Mouse (Mus musculus) forebrain, embryonic 11.5 days (tissue): ENCODE measurements at regions not wholly inside any gene's neighbourhood (a gene's known extent, or its start where the extent isn't known, plus 50 kb on each side); places are given as distances from the start of the nearest gene placed in this dataset.

ENCODE experiments used
- ATAC-seq: fragments of 200-750 bp; cut with Nextera tagmentation; replicated peaks from 2 replicates; pipeline ENCODE4 v1.8.0; 2017; ENCODE audit warnings: moderate TSS enrichment; ENCODE audit not compliant: low FRiP score
- DNase-seq: peaks from one replicate; pipeline ENCODE4 v3.0.0-alpha.2; 2017; ENCODE audit warnings: low spot score
- H3K27ac ChIP-seq: fragments of 300-500 bp; sonication (generic); 2 replicates; pipeline ENCODE4 v1.5.1; 2014; ENCODE audit warnings: low read depth, low read length
- H3K27me3 ChIP-seq: fragments of 300-500 bp; sonication (generic); 2 replicates; pipeline ENCODE4 v1.6.1; 2014; ENCODE audit warnings: mild to moderate bottlenecking, low read length, mixed read lengths; ENCODE audit not compliant: control insufficient read depth, insufficient read depth
- H3K36me3 ChIP-seq: fragments of 300-500 bp; sonication (generic); 2 replicates; pipeline ENCODE4 v1.6.1; 2014; ENCODE audit warnings: mild to moderate bottlenecking, low read length, moderate library complexity, mixed read lengths; ENCODE audit not compliant: control insufficient read depth, insufficient read depth
- H3K4me1 ChIP-seq: fragments of 300-500 bp; sonication (generic); replicated peaks from 2 replicates; pipeline ENCODE4 v1.6.1; 2014; ENCODE audit warnings: low read length, mixed read lengths; ENCODE audit not compliant: control insufficient read depth, insufficient read depth
- H3K4me2 ChIP-seq: fragments of 300-500 bp; sonication (generic); 2 replicates; pipeline ENCODE4 v1.6.1; 2014; ENCODE audit warnings: low read depth, mild to moderate bottlenecking, low read length, moderate library complexity, mixed read lengths; ENCODE audit not compliant: severe bottlenecking
- H3K4me3 ChIP-seq: fragments of 300-500 bp; sonication (generic); 2 replicates; pipeline ENCODE4 v1.5.1; 2014; ENCODE audit warnings: low read depth, low read length
- H3K9ac ChIP-seq: fragments of 300-500 bp; sonication (generic); 2 replicates; pipeline ENCODE4 v1.6.1; 2014; ENCODE audit warnings: low read length
- H3K9me3 ChIP-seq: fragments of 300-500 bp; sonication (generic); 2 replicates; pipeline ENCODE4 v1.6.1; 2016; ENCODE audit warnings: low read length, mixed read lengths; ENCODE audit not compliant: control insufficient read depth
- WGBS: fragments of 180-500 bp; shearing (Covaris S2); extraction: QIAGEN DNeasy Blood & Tissue Kit; methylation state at CpG from one replicate; pipeline ENCODE4 v1.1.7; 2014; 5-methylcytosine and 5-hydroxymethylcytosine counted together

DNA sequence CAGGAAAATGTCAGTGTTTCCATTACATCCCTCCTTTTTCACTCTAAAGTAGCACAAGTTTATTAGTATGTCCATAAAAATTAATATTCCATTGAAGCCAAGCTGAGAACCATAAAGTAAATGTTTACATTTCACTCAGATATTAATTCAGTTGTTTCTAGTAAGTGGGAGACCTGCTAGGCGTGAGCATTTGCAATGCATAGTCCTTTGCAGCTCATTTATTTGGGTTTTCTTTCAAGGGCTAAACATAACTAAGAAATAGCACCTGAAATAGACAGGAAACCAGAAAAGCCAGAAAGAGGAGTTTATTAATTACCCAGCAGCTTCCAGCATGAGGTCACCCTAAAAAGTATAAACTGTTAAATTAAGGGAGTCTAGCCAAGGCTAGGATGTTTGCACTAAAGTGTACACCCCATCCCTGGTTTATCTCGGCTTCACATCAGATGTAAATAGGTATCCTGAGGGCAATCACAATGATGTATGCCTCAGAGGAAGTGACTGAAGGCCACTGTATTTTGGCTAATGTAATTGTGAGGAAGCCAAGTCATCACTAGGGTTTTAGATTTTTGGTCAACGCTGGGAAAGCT lies 88.8 kb upstream of the Slc5a12 start:
- no peaks in the 10 kb centered on the region for H3K36me3 ChIP-seq
- ATAC-seq (no peak), DNase-seq (no peak)
- no peak overlapping the region for H3K4me2 ChIP-seq
- no peak overlapping the region for H3K27ac ChIP-seq
- H3K4me1 ChIP-seq: no peaks in the 10 kb centered on the region
- H3K9me3 ChIP-seq: no peaks in the 10 kb centered on the region
- no peak overlapping the region for H3K9ac ChIP-seq
- 93% methylated on average over 3 of the region's 3 CpGs for WGBS
- H3K27me3 ChIP-seq: no peaks in the 10 kb centered on the region
- H3K4me3 ChIP-seq: no peak overlapping the region

DNA sequence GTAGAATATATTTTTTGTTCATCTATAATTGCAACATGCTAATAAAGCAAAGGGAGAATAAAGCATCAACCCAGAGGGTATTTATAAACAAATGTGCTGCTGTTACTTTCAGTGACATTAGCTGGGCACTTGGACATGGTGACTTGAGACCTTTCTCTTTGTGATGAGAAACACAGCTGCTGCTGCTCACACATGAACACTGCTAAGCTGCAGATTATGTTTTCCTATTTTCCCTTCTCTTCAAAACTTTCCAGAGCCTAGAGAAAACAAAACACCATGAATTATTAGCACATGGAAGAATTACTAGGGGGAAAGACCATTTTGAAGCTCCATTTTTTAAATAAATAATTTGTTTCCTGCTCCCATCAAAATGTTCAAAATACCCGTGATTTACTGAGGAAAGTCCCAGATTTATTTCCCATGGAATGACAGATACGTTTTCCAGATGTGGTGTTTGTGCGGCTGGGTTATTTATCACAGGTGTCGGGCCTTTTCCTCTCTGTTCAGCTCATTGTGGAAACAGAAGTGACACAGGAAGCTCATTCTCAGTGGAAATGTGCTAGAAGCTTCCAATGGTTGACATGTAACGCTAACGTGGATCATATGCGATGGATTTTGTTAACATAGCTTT lies 73.8 kb upstream of the Slc5a12 start:
- Histone ChIP-seq H3K27ac (no peak overlapping the region), H3K4me2 (no peak overlapping the region), H3K27me3 (no peaks in the 10 kb centered on the region), H3K36me3 (no peaks in the 10 kb centered on the region), H3K9ac (no peak overlapping the region), H3K4me1 (no peaks in the 10 kb centered on the region), H3K9me3 (no peaks in the 10 kb centered on the region), H3K4me3 (no peak overlapping the region)
- ATAC-seq (no peak), DNase-seq (no peak)
- WGBS: 85% methylated on average over 7 of the region's 7 CpGs

DNA sequence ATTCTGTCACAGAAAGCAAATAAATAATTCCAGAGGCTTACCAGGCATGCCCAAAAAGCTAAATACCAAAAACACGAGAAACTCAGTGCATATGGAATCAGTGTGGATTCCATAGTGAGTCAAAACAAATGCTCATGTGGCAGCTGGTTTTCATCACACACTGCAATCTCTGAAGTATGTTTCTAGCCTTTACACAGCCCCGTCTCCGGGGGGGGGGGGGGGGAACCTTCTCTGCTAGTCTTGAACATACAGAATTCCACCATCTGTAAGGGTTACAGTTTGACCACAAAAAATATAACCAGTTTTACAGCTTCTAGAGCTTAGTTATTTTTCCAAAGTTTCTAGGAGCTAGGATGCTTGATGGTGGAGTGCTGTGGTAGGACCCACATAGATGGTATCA lies 68.9 kb upstream of the Slc5a12 start:
- no peak overlapping the region for H3K4me3 ChIP-seq
- no peaks in the 10 kb centered on the region for H3K27me3 ChIP-seq
- no peak overlapping the region for H3K27ac ChIP-seq
- H3K36me3 ChIP-seq: no peaks in the 10 kb centered on the region
- 84% methylated on average over 3 of the region's 3 CpGs for WGBS
- peak; percentile 44 for DNase-seq
- no peak overlapping the region for H3K9ac ChIP-seq
- no peak for ATAC-seq
- H3K4me1 ChIP-seq: no peaks in the 10 kb centered on the region
- H3K9me3 ChIP-seq: no peaks in the 10 kb centered on the region
- no peak overlapping the region for H3K4me2 ChIP-seq

- 91% methylated on average over 2 of the region's 2 CpGs for WGBS
- H3K27ac ChIP-seq: no peak overlapping the region
- no peak for DNase-seq
- no peak overlapping the region for H3K9ac ChIP-seq
- no peaks in the 10 kb centered on the region for H3K27me3 ChIP-seq
- H3K4me1 ChIP-seq: no peaks in the 10 kb centered on the region
- H3K4me2 ChIP-seq: no peak overlapping the region
- no peak overlapping the region for H3K4me3 ChIP-seq
- ATAC-seq: no peak
- no peaks in the 10 kb centered on the region for H3K36me3 ChIP-seq
- no peaks in the 10 kb centered on the region for H3K9me3 ChIP-seq
Observed at GRCm38 (mm10) chr2:110540140-110540539, 57.0 kb upstream of the Slc5a12 start.

DNA sequence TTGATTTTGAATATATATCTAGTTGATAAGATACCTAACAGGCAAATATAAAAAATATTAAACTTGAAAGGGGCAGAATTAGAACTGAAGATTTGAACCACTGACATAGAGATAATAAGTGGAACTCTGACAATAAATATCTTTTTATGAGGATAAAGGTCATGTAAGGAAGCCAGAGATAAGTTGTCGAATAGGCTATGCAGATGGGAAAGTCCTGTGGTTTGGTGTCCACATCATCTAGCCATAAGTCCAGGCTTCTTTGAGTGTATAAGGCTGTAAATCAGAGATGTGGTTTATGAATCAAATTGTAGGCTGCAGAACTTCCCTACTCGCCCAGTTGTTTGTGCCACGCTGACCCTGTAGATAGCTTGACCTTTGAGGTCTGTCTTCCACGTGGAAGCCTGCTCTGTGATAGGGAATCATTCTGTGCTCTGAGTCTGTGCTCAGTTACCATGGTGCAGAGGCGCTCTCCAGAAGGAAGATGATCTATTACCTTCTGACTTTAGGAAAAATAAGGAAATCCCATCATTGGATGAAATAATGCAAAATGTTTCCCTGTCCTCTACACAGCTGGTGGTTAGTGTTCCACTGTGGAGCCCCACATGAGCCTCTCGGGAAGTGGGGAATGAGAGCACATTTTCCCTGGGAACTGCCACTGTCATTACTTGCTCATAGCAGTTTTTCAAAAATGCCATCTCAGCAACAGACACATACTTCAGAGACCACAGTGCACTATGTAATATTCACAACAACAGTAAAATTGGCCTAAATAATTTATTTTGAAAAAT lies 56.3 kb upstream of the Slc5a12 start:
- WGBS: 84% methylated on average over 6 of the region's 6 CpGs
- Histone ChIP-seq H3K4me1 (no peaks in the 10 kb centered on the region), H3K9ac (no peak overlapping the region), H3K27ac (no peak overlapping the region), H3K4me2 (no peak overlapping the region), H3K36me3 (no peaks in the 10 kb centered on the region), H3K27me3 (no peaks in the 10 kb centered on the region), H3K4me3 (no peak overlapping the region), H3K9me3 (no peaks in the 10 kb centered on the region)
- ATAC-seq (no peak), DNase-seq (no peak)

- Histone ChIP-seq H3K9me3 (no peaks in the 10 kb centered on the region), H3K9ac (no peak overlapping the region), H3K27ac (no peak overlapping the region), H3K4me2 (no peak overlapping the region), H3K4me1 (no peaks in the 10 kb centered on the region), H3K4me3 (no peak overlapping the region), H3K27me3 (no peaks in the 10 kb centered on the region), H3K36me3 (no peaks in the 10 kb centered on the region)
- ATAC-seq (no peak), DNase-seq (no peak)
- WGBS: 89% methylated on average over 5 of the region's 5 CpGs
Observed at GRCm38 (mm10) chr2:110541358-110541737, 55.8 kb upstream of the Slc5a12 start.
